In genomic region chr15:7226225-7226624, GRCm38 (mm10) we compare ENCODE assay signal across 8 mouse cellular contexts.
DNase-seq lines count a peak whose midpoint lies in the region; ATAC-seq lines count a peak whose summit lies in the region.

No protein-coding gene starts in this region.

- 6% methylated on average over 5 of the region's 5 CpGs for WGBS in liver, embryonic 12.5 days (ENCODE audit: insufficient replicate concordance)
- WGBS in embryonic facial prominence, embryonic 11.5 days, result 5% methylated on average over 5 of the region's 5 CpGs
- 3% methylated on average over 5 of the region's 5 CpGs for WGBS in limb, embryonic 12.5 days

- no peak overlapping the region for H3K27ac ChIP-seq in liver, embryonic 12.5 days
- H3K27ac ChIP-seq in embryonic facial prominence, embryonic 11.5 days (replicated peaks; ENCODE audit: low read depth, low read length), result no peak overlapping the region
- no peak overlapping the region for H3K27ac ChIP-seq in limb, embryonic 12.5 days

- H3K9ac ChIP-seq in liver, embryonic 12.5 days, result no peak overlapping the region
- no peak overlapping the region for H3K9ac ChIP-seq in embryonic facial prominence, embryonic 11.5 days (replicated peaks; ENCODE audit: low read length)
- no peak overlapping the region for H3K9ac ChIP-seq in limb, embryonic 12.5 days (replicated peaks)

- no peak overlapping the region for H3K4me2 ChIP-seq in liver, embryonic 12.5 days
- H3K4me2 ChIP-seq in embryonic facial prominence, embryonic 11.5 days (ENCODE audit: low read depth, low read length), result no peak overlapping the region
- H3K4me2 ChIP-seq in limb, embryonic 12.5 days, result no peak overlapping the region

- H3K36me3 ChIP-seq in liver, embryonic 12.5 days, result no peaks in the 10 kb centered on the region
- no peaks in the 10 kb centered on the region for H3K36me3 ChIP-seq in embryonic facial prominence, embryonic 11.5 days (replicated peaks; ENCODE audit: control insufficient read depth, insufficient read depth, low read depth, low read length)
- H3K36me3 ChIP-seq in limb, embryonic 12.5 days, result no peaks in the 10 kb centered on the region

- DNase-seq in liver, result peak; percentile 64
- DNase-seq in embryonic facial prominence, embryonic 11.5 days (ENCODE audit: low spot score), result peak; percentile 92
- DNase-seq in heart, adult 8-10 months (ENCODE audit: low spot score), result peak; percentile 84
- DNase-seq in kidney, adult 9 months, result peak; percentile 82
- DNase-seq in spleen, postnatal 14 days (ENCODE audit: low spot score in 2 of 2), result peak; percentile 17 to 55

- H3K27me3 ChIP-seq in liver, embryonic 12.5 days (replicated peaks), result peaks cover 64% of the 10 kb centered on the region
- H3K27me3 ChIP-seq in embryonic facial prominence, embryonic 11.5 days (ENCODE audit: control insufficient read depth, insufficient read depth, low read length), result no peaks in the 10 kb centered on the region
- no peaks in the 10 kb centered on the region for H3K27me3 ChIP-seq in limb, embryonic 12.5 days

- no peak for ATAC-seq in liver, embryonic 12.5 days
- ATAC-seq in embryonic facial prominence, embryonic 11.5 days (replicated peaks; ENCODE audit: insufficient number of reproducible peaks, low FRiP score, low TSS enrichment, low read depth), result peak; percentile 81
- ATAC-seq in limb, embryonic 12.5 days (ENCODE audit: insufficient number of reproducible peaks, insufficient read depth, low FRiP score, low TSS enrichment, low read depth), result peak; percentile 78
- peak; percentile 77 for ATAC-seq in monocyte, adult 5-6 weeks (replicated peaks; ENCODE audit: insufficient number of reproducible peaks, low FRiP score, low TSS enrichment, poor library complexity, severe bottlenecking)

- no peak overlapping the region for H3K4me3 ChIP-seq in liver, embryonic 12.5 days
- H3K4me3 ChIP-seq in embryonic facial prominence, embryonic 11.5 days (ENCODE audit: low read depth, low read length), result no peak overlapping the region
- no peak overlapping the region for H3K4me3 ChIP-seq in limb, embryonic 12.5 days (replicated peaks)

- no peaks in the 10 kb centered on the region for H3K4me1 ChIP-seq in liver, embryonic 12.5 days
- H3K4me1 ChIP-seq in embryonic facial prominence, embryonic 11.5 days (ENCODE audit: control insufficient read depth, insufficient read depth, low read length), result no peaks in the 10 kb centered on the region; the same call in 1 of the 2 replicates
- H3K4me1 ChIP-seq in limb, embryonic 12.5 days (replicated peaks), result peaks cover 17% of the 10 kb centered on the region

- H3K9me3 ChIP-seq in liver, embryonic 12.5 days (replicated peaks), result no peaks in the 10 kb centered on the region
- no peaks in the 10 kb centered on the region for H3K9me3 ChIP-seq in embryonic facial prominence, embryonic 11.5 days (replicated peaks; ENCODE audit: control insufficient read depth, low read length)
- no peaks in the 10 kb centered on the region for H3K9me3 ChIP-seq in limb, embryonic 12.5 days

Comparison
In these comparisons a context has a peak if more than half of its experiments do, and no peak if none do; other contexts are left out.
1. DNase-seq: peak in every context shown above with its lines; median percentile 92 in embryonic facial prominence, embryonic 11.5 days; 84 in heart, adult 8-10 months; 82 in kidney, adult 9 months; 64 in liver; 36 in spleen, postnatal 14 days.